Mouse (Mus musculus) gastrocnemius, postnatal 4 days (tissue): ENCODE data around the gene Dync1li2. TPM values are rescaled to one million over a fixed set of nuclear protein-coding genes. Genes with fewer than 3 reads are reported as not detected.

Experiments
- DNase-seq, 2 experiments: peaks; one replicate each; pipeline ENCODE4 v3.0.0; 2021 to 2022; ENCODE audit warnings: low spot score in 2 of 2, mixed read lengths in 2 of 2
- total RNA-seq, 2 experiments: library from RNA; stranded (reverse); gene quantifications; 2 replicates each; pipeline ENCODE4 v1.2.3; 2021

Dync1li2 gene
- total RNA-seq, 2 experiments from 2014 or later = 102 to 116 TPM

DNA sequence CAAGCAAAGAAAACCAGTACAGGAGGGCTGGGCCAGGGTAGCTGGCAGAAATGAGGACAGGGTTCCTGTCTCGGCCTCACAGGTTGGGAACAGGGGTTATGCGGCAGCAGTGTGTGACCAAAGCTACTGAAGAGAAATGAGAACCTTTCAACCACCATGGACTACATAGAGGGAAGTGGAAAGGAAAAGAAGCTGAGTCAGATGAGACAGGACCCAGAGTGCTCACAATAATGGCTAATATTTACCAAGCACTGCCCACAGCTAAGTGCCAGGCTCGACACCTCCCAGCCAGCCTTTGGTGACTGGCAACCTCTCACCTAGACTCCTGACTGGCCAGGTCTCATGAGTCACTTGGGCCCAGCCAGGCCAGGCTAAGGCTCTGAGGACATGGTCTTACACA is 58.9 kb downstream of the Dync1li2 start:
- no peak for DNase-seq

DNA sequence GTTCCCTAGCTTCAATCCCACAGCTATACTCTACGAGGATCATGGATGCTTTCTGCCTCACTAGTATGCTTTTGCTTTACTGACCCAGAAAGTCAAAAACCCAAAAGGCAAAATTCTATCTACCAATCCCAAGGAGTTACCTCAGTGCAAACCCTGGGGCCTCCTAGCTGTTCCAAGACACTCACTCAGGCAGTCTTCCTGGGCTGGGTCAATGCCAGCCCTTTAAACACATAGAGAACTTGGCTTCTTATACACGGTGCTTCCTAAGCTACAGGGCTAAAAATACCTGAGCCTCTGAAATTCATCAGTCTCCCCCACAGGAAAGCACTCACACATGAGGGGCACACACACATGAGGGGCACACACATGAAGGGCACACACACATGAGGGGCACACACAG is 59.6 kb downstream of the Dync1li2 start:
- no peak for DNase-seq

DNA sequence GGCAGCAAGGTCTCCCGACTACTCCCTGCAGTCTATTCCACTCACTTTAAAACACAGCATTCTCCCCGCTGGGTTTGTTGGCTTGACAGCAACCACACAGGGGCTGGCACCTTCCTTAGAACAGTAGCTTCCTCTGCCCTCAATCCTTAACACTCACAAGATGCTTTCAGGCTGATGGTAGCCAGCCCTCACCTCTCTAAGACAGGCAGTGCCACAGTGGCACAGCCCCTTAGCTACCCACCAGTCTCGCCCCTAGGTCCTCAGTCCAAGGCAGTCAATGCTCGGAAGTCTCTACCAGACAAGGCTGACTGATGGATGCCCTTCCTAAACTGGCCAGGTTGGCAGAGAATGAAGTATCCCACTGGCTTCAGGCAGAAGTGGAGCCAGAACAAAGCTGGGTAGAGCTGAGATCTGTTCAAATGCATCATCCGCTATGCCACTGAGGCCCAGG is 61.9 kb downstream of the Dync1li2 start:
- no peak for DNase-seq

DNA sequence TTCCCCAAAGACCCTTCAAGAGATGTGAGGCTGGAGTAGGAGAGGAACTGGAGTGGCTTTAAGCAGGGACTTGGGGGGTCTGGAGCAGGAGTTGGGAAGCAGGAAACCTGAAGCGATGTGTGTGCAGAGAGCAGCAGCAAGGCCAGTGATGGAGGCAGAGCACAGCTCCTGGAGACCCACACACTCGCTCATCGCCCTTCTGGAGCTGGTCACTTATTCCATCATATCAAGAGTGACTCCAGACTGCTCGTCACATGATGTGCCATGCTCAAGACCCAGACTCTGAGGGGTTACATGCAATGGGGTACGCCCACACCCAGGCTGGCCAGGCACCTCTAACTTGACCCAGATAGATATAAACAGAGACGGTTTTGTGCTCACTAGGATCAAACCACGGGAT is 62.6 kb downstream of the Dync1li2 start:
- DNase-seq = no peak

DNA sequence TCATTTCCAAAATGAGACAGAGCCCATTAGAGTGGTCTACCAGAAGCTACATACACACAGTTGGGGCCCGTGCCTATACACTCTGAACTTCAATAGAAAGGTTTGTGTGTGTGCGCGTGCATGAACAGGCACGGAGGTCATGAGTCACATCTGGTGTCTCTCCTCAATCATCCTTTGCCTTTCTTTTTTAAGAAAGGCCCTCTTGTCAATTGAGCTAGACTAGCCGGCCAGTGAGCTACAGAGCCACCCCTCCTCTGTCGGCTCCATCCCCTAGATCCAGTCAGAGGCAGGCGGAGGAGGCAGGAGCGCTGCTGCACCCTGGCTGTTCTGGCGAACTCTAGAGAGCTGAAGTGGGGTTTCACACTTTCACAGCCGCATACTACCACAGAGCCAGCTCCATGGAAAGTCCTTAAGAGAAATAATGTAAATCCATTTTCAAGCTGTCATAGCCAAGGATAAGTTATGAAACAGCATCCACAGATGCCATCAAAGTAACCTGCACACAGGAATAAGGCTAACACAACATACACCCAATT is 63.5 kb downstream of the Dync1li2 start:
- no peak for DNase-seq

DNA sequence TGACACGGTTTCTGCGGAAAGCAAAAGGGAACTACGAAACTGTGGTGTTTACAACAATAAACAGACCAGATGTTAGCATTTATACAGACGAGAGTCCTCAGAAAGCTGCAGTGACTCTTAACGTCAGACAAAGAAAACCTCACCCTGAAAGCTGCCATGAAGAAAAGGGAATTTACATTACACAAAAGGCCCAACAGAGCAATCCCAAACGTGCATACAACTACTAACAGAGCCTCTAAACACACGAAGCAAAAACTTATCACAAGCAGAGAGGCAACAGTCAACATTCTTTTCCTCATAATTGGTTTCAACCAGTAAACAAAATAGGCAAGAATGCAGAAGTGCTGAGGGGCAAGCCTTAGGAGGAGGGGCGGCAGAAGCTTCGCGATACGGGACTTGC is 66.2 kb downstream of the Dync1li2 start:
- no peak for DNase-seq

DNA sequence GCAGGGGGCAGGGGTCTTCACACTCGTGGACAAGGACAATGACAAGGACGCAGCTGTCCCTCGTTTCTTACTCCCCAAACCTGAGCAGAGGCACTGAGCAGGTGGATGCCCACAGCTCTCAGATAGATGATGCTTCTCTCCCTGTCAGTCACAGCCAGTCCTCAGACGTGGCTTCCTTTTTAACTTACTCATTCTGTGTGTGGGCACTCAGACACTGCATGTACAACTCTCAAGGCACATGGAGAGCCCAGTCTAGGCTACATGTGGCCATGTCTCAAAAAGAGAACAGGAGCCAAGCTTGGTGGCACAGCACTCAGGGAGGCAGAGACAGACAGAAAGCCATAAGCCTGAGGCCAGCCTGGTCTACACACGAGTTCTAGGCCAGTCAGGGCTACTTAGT is 66.9 kb downstream of the Dync1li2 start:
- no peak for DNase-seq

DNA sequence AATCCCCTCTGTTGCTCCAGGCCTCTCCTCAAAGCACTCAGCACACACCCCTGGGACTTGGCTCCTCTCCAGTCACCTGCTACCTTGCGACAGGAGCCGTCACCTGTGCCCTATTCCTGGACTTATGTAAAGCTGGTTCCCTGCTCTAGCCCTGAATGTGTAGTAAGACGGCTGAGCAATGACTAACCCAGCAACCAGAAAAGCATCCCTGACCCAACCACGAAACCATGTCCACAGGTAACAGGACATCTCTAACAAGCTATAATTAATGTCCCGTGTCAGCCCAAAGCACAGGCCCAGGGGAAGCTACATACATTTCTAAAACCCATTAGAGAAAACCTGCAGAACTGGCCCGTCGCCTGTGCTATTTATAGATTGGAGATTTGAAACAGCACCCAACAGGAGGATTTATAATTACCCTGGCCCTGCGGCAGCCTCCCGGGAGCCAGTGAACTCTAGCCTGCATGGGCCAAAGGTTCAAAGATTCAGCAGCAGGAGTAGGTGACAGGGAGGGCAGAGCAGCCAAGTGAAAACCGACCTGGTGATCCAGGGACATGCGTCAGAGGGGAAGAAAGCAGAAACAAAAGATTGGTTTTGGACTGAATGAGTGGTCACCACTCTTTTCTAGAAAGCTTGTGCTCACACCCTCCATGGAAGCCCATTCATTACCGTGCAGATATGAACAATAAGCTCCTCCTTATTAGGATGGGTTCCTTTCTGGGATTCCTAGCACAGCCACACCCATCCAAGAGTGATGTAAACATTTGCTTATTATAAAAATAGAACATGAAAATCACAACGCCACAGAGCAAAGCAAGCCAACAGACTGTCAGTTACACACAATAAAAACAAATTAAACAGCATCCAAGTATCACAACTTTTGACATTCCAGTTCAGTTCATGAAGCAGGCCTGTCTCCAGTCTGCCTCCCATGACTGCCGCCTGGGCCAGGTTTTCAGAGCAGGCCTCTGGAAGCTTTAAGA is 67.7 kb downstream of the Dync1li2 start:
- DNase-seq = no peak

DNA sequence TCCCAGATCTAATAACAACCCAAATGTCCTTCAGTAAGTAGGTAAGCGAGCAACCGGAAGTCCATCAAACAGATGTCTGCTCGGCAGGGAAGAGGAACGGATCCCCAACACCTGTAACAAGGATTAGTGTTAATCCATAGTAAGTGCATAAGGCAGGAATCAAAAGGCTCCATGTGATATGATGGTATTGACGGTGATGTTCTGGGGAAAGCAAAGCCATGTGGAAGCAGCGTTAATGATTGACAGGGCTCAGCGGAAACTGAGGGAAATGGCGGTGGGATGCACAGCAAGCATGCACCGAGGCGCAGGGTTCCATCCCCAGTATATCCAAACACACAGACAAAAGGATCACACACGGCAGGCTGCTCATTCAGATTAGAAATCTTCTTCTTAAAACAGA is 68.6 kb downstream of the Dync1li2 start:
- DNase-seq = no peak

DNA sequence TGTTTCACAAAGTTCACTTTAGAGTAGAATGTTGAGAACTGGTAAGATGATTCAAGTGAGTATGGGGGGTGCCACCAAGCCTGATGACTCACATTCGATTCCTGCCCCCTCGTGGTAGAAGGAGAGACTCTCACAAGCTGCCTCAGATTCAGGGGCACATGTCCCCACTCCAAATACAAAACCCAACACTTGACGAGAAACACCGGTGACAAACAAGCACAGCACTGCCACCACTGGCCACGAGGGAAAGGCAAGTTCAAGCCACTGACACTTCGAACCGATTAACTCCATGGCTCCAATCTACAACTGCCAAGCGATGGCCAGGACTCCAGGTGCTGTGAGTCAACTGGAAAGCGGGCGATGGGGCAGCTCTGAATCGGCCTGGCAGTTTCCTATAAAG is 69.1 kb downstream of the Dync1li2 start:
- no peak for DNase-seq

DNA sequence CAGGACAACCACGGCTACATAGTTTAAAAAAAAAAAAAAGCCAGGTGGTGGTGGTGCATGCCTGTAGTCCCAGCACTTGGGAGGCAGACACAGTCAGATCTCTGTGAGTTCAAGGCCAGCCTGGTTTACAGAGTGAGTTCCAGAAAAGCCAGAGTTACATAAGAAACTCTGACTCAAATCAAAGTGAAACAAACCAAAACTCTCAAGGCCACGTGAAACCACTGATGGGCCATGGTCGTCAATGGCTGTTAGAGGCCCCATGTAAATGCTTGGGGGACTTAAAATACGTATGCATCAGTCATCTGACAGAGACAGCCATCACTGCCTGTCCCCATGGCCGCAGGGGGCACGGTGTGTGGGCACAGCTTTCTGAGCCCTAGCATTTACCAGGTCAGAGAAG is 71.7 kb downstream of the Dync1li2 start:
- no peak for DNase-seq

DNA sequence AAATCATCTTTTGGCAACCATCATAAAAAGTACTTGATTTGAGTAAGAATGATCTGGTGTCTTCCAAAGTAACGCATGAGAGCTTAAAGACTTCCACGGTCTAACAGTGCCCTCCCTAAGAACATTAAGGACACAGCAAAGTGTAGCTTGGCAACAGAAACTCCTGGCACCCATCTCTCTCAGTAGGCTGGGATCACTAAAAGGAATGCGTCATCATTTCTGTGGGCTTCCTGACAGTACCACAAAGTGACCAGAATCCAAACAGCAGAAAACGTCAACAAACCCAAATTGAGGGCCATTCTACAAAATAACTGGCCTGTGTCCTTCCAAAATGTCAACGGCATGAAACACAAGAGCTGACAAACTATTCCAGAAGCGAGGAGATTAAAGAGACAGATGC is 72.8 kb downstream of the Dync1li2 start:
- DNase-seq = no peak

DNA sequence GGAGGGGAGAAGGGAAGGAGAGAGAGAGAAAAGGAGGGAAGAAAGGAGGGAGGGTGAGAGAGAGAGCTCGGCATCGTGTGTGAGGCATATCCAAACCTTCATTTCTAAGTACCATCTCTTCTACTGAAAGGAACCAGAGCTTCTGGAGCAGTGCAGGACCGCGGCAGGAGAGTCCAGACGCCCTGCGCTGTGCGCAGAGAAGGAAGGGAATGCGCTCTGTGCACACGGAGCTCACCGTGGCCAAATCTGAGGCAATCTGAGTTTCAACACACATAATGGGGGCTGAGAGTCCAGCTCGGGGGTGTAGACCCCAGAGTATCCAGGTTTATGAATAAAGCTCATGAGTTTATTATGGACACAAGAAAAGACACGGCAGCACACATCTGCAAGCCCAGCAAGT is 73.3 kb downstream of the Dync1li2 start:
- DNase-seq = no peak

Other genes with a start within 250 kb of the Dync1li2 start
- 10 to 100 TPM in 1 of 2 experiments, 1 to 10 TPM in 1; 9.7 to 11.6 TPM for gene Tk2, start 194.5 kb downstream of the Dync1li2 start, total RNA-seq
- 10 to 100 TPM; 16.0 to 19.4 TPM for gene Cklf, start 192.2 kb downstream of the Dync1li2 start, total RNA-seq
- gene Cmtm2a, start 149.9 kb downstream of the Dync1li2 start, total RNA-seq = not detected
- not detected for gene Gm45711, start 133.0 kb downstream of the Dync1li2 start, total RNA-seq
- gene Cmtm1, start 132.9 kb downstream of the Dync1li2 start, total RNA-seq = not detected
- not detected for gene Gm11020, start 121.5 kb downstream of the Dync1li2 start, total RNA-seq
- gene Cmtm2b, start 120.8 kb downstream of the Dync1li2 start, total RNA-seq = not detected
- gene Cmtm3, start 103.6 kb downstream of the Dync1li2 start, total RNA-seq = 10 to 100 TPM; 70.2 to 71.1 TPM
- 10 to 100 TPM in 1 of 2 experiments, 1 to 10 TPM in 1; 9.9 to 10.5 TPM for gene Cmtm4, start 47.2 kb downstream of the Dync1li2 start, total RNA-seq
- under 1 TPM; 0.22 to 0.36 TPM for gene Terb1, start 66.9 kb upstream of the Dync1li2 start, total RNA-seq
- 10 to 100 TPM; 34.8 to 41.8 TPM for gene Nae1, start 91.6 kb upstream of the Dync1li2 start, total RNA-seq
- under 1 TPM; 0.64 to 0.80 TPM for gene Car7, start 91.6 kb upstream of the Dync1li2 start, total RNA-seq
- 1 to 10 TPM; 5.9 to 6.9 TPM for gene Pdp2, start 148.4 kb upstream of the Dync1li2 start, total RNA-seq
- 1 to 10 TPM; 1.9 to 2.4 TPM for gene Cdh16, start 181.3 kb upstream of the Dync1li2 start, total RNA-seq
- gene Rrad, start 188.3 kb upstream of the Dync1li2 start, total RNA-seq = 10 to 100 TPM; 93.9 to 98.3 TPM
- 10 to 100 TPM; 51.6 to 58.9 TPM for gene Ciao2b, start 198.9 kb upstream of the Dync1li2 start, total RNA-seq